Mouse (Mus musculus) lung, embryonic 15.5 days (tissue): ENCODE data around the gene Slc22a12. TPM values are rescaled to one million over a fixed set of nuclear protein-coding genes. Genes with fewer than 3 reads are reported as not detected.

Experiments used
- ATAC-seq: fragments of 200-750 bp; cut with Nextera tagmentation; 2 replicates; pipeline ENCODE4 v1.8.0; 2017; ENCODE audit warnings: moderate number of reproducible peaks, borderline replicate concordance; ENCODE audit not compliant: low FRiP score, low TSS enrichment; ENCODE audit errors: extremely low read depth
- H3K27ac ChIP-seq: fragments of 300-500 bp; sonication (generic); 2 replicates; pipeline ENCODE4 v1.5.1; 2015; ENCODE audit warnings: moderate library complexity, mild to moderate bottlenecking, inconsistent platforms
- H3K27me3 ChIP-seq: fragments of 300-500 bp; sonication (generic); 2 replicates; pipeline ENCODE4 v1.6.1; 2015; ENCODE audit warnings: inconsistent platforms
- H3K36me3 ChIP-seq: fragments of 300-500 bp; sonication (generic); 2 replicates; pipeline ENCODE4 v1.6.1; 2015; ENCODE audit warnings: inconsistent platforms
- H3K4me1 ChIP-seq: fragments of 300-500 bp; sonication (generic); 2 replicates; pipeline ENCODE4 v1.6.1; 2015; ENCODE audit warnings: inconsistent platforms
- H3K4me2 ChIP-seq: fragments of 300-500 bp; sonication (generic); 2 replicates; pipeline ENCODE4 v1.6.1; 2015; ENCODE audit warnings: inconsistent platforms, mild to moderate bottlenecking, moderate library complexity
- H3K4me3 ChIP-seq: fragments of 300-500 bp; sonication (generic); 2 replicates; pipeline ENCODE4 v1.5.1; 2015; ENCODE audit warnings: mild to moderate bottlenecking, inconsistent platforms
- H3K9ac ChIP-seq: fragments of 300-500 bp; sonication (generic); 2 replicates; pipeline ENCODE4 v1.6.1; 2015; ENCODE audit warnings: inconsistent platforms
- H3K9me3 ChIP-seq: fragments of 300-500 bp; sonication (generic); 2 replicates; pipeline ENCODE4 v1.6.1; 2016; ENCODE audit warnings: inconsistent platforms
- WGBS: fragments of 180-500 bp; shearing (Covaris S2); methylation state at CpG from one replicate; pipeline ENCODE4 v1.1.7; 2015; 5-methylcytosine and 5-hydroxymethylcytosine counted together
- polyA plus RNA-seq: library from polyadenylated mRNA; unstranded; fragments of >200 nt; fragmentation: Nextera tagmentation; extraction: Ambion mirVana; gene quantifications from 2 replicates; pipeline ENCODE4 v1.2.1, GENCODE M21; 2015

The Slc22a12 gene
- polyA plus RNA-seq, 1 experiment from 2014 or later = 0.11 TPM

GRCm38 (mm10) chr19:6552302-6553028, 9.6 kb upstream of the Slc22a12 start:
- Histone ChIP-seq H3K4me1 (peaks cover 11% of the 10 kb centered on the region; the same call in 1 of the 2 replicates), H3K27me3 (no peaks in the 10 kb centered on the region), H3K9ac (no peak overlapping the region), H3K36me3 (no peaks in the 10 kb centered on the region), H3K4me2 (no peak overlapping the region), H3K27ac (no peak overlapping the region), H3K9me3 (no peaks in the 10 kb centered on the region), H3K4me3 (no peak overlapping the region)
- WGBS = 71% methylated on average over 3 of the region's 4 CpGs
- no peak for ATAC-seq

DNA sequence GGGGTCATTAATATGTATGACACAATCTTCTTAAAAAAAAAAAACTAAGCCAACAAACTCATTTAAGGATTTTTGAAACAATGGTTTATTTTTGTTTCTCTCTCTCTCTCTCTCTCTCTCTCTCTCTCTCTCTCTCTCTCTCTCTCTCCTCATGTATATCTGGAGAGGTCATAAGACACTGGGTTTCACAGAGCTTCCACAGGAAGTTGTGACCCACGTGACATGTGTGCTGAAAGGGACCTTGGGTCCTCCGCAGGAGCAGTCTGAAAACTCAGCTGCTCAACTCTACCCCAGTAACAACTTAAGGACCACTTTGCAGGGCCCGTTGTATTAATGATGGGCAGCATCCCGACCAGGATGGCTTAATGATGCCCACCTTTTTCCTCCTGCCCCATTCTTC, 8.4 kb upstream of the Slc22a12 start:
- ATAC-seq = no peak

DNA sequence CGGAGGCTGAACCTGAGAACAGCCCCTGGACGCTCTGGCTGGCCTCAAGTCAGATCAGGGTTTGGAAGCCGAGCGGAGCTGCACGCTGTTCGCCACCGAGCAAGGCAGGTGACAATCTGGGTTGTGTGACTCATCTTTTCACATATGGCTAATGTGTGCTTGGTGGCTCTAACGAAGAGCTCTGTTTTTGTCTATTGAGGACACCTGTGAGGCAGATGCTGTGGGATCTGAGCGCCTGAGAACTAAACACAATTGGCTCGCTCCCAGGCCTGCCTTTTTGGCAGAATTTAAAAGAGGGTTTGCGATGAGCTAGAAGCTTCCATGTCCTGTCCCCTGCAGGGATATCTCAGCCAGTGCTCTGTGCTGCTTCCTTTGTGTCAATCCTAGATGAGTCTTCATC, 6.7 kb upstream of the Slc22a12 start:
- Histone ChIP-seq H3K4me3 (no peak overlapping the region), H3K9ac (no peak overlapping the region), H3K9me3 (no peaks in the 10 kb centered on the region), H3K4me1 (peaks cover 11% of the 10 kb centered on the region; the same call in 1 of the 2 replicates), H3K27me3 (no peaks in the 10 kb centered on the region), H3K27ac (no peak overlapping the region), H3K4me2 (no peak overlapping the region), H3K36me3 (no peaks in the 10 kb centered on the region)
- 76% methylated on average over 11 of the region's 11 CpGs for WGBS
- no peak for ATAC-seq

More for the DNA sequence above, 8.4 kb upstream of the Slc22a12 start:
- H3K36me3 ChIP-seq = no peaks in the 10 kb centered on the region
- no peak overlapping the region for H3K4me3 ChIP-seq
- no peak overlapping the region for H3K27ac ChIP-seq
- no peaks in the 10 kb centered on the region for H3K27me3 ChIP-seq
- H3K4me1 ChIP-seq = peaks cover 11% of the 10 kb centered on the region; the same call in 1 of the 2 replicates
- no peak overlapping the region for H3K4me2 ChIP-seq
- H3K9ac ChIP-seq = no peak overlapping the region
- WGBS = 54% methylated on average over 4 of the region's 4 CpGs
- H3K9me3 ChIP-seq = no peaks in the 10 kb centered on the region

- Histone ChIP-seq H3K9ac (no peak overlapping the region), H3K4me2 (no peak overlapping the region), H3K36me3 (no peaks in the 10 kb centered on the region), H3K27me3 (no peaks in the 10 kb centered on the region), H3K9me3 (no peaks in the 10 kb centered on the region), H3K27ac (no peak overlapping the region), H3K4me1 (peaks cover 4% of the 10 kb centered on the region; the same call in 1 of the 2 replicates), H3K4me3 (no peak overlapping the region)
- no peak for ATAC-seq
- WGBS = 47% methylated on average over 16 of the region's 16 CpGs
Measured at GRCm38 (mm10) chr19:6548431-6549410, 5.9 kb upstream of the Slc22a12 start.

DNA sequence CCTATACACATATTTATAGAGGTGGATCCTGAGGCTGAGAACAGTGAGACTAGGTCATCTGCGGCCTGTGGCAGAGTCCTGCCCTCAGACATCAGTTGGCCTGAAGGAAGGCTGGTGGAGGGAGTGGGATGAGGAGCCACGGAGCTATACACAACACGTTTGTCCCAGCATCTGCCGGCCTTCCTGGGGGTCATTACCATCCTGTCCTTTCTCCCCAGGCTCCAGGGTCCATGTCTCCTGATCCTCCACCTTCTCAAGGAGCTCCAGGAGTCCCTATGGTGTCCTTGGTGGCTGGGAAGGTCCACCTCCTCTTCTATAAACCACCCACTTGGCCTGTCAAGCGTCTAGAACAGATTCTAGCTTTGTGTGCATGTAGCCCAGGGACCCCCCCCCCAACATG, 5.0 kb upstream of the Slc22a12 start:
- H3K9ac ChIP-seq = no peak overlapping the region
- no peaks in the 10 kb centered on the region for H3K9me3 ChIP-seq
- no peaks in the 10 kb centered on the region for H3K36me3 ChIP-seq
- H3K27me3 ChIP-seq = no peaks in the 10 kb centered on the region
- no peak overlapping the region for H3K4me2 ChIP-seq
- no peaks in the 10 kb centered on the region for H3K4me1 ChIP-seq
- H3K4me3 ChIP-seq = no peak overlapping the region
- H3K27ac ChIP-seq = no peak overlapping the region
- 72% methylated on average over 5 of the region's 5 CpGs for WGBS
- ATAC-seq = no peak

GRCm38 (mm10) chr19:6546096-6546495, 3.3 kb upstream of the Slc22a12 start:
- no peaks in the 10 kb centered on the region for H3K4me1 ChIP-seq
- WGBS = 54% methylated on average over 1 of the region's 1 CpGs
- ATAC-seq = no peak
- no peak overlapping the region for H3K4me2 ChIP-seq
- H3K9me3 ChIP-seq = no peaks in the 10 kb centered on the region
- H3K9ac ChIP-seq = no peak overlapping the region
- H3K27me3 ChIP-seq = no peaks in the 10 kb centered on the region
- H3K36me3 ChIP-seq = no peaks in the 10 kb centered on the region
- no peak overlapping the region for H3K4me3 ChIP-seq
- no peak overlapping the region for H3K27ac ChIP-seq

DNA sequence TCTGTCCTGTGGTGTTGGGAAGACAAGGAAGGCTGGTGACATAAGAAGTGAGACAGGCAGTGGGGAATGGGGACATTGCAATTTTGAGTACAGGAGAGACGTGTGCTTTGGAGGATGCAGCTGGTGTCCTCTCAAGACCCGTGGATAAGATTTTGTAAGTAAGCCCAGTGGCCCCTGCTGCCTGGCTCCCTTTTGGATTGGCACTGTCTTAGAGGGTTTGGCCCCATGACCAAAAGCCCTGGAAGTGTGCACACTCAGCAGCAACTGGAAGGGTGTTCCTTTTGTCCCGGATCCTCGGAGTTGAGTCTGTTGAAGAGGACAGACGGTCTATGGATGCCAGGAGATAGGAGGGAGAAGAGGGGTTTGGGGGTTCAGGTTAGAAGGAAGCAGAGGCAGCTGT, 2.6 kb upstream of the Slc22a12 start:
- no peak for ATAC-seq
- Histone ChIP-seq H3K4me3 (no peak overlapping the region), H3K9ac (no peak overlapping the region), H3K4me1 (no peaks in the 10 kb centered on the region), H3K27me3 (no peaks in the 10 kb centered on the region), H3K9me3 (no peaks in the 10 kb centered on the region), H3K27ac (no peak overlapping the region), H3K4me2 (no peak overlapping the region), H3K36me3 (no peaks in the 10 kb centered on the region)
- 85% methylated on average over 5 of the region's 5 CpGs for WGBS

DNA sequence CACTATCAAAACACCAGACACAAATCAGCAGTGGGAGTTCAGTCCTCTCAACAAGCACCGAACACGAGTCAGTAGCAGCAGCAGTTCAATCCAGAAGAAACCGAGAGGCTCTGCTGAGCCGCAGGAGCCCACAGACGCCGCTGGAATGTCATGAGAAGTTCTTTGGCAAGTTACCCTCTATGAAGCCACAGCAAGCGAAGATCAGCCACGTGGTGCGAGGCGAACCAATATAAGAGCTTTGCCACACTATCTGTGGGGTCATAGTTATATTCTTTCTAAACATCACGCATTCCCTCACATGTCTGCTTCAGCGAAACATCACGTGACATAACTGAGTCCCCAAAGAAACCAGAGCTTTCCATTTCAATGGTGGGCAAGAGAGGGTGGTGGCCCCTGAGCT, 1.9 kb upstream of the Slc22a12 start:
- H3K27ac ChIP-seq = no peak overlapping the region
- WGBS = 85% methylated on average over 13 of the region's 13 CpGs

DNA sequence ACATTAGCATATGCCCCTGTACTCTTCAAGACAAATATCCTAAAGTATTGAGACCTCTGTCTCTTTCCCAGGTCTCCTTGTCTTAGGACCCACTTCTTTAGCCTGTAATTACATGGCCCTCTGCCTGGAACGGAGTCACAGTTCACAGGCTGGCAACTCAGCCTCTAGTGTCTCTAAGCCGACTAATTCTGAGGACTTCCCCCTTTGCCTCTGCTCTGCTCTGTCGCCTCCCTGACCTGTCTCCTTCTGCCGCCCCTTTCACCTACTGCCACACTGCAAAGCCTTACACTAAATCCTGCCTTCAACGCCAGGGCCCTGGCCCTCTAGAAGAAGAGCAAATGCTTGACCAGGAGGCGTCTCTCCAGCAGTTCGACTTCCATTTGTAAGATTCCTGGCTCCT, 686 bp upstream of the Slc22a12 start:
- no peak overlapping the region for H3K27ac ChIP-seq
- no peak overlapping the region for H3K4me3 ChIP-seq
- H3K27me3 ChIP-seq = no peaks in the 10 kb centered on the region
- ATAC-seq = no peak
- H3K4me2 ChIP-seq = no peak overlapping the region
- no peaks in the 10 kb centered on the region for H3K36me3 ChIP-seq
- WGBS = 40% methylated on average over 7 of the region's 7 CpGs
- H3K4me1 ChIP-seq = no peaks in the 10 kb centered on the region
- no peaks in the 10 kb centered on the region for H3K9me3 ChIP-seq
- H3K9ac ChIP-seq = no peak overlapping the region

More for the DNA sequence above, 1.9 kb upstream of the Slc22a12 start:
- Histone ChIP-seq H3K4me2 (no peak overlapping the region), H3K4me1 (no peaks in the 10 kb centered on the region), H3K9ac (no peak overlapping the region), H3K4me3 (no peak overlapping the region), H3K27me3 (no peaks in the 10 kb centered on the region), H3K36me3 (no peaks in the 10 kb centered on the region), H3K9me3 (no peaks in the 10 kb centered on the region)
- no peak for ATAC-seq

GRCm38 (mm10) chr19:6543035-6543383, 177 bp upstream of the Slc22a12 start:
- Histone ChIP-seq H3K36me3 (no peaks in the 10 kb centered on the region), H3K4me1 (no peaks in the 10 kb centered on the region), H3K4me2 (no peak overlapping the region), H3K9me3 (no peaks in the 10 kb centered on the region), H3K4me3 (no peak overlapping the region), H3K9ac (no peak overlapping the region), H3K27me3 (no peaks in the 10 kb centered on the region), H3K27ac (no peak overlapping the region)
- WGBS = 85% methylated on average over 6 of the region's 6 CpGs
- ATAC-seq = no peak

DNA sequence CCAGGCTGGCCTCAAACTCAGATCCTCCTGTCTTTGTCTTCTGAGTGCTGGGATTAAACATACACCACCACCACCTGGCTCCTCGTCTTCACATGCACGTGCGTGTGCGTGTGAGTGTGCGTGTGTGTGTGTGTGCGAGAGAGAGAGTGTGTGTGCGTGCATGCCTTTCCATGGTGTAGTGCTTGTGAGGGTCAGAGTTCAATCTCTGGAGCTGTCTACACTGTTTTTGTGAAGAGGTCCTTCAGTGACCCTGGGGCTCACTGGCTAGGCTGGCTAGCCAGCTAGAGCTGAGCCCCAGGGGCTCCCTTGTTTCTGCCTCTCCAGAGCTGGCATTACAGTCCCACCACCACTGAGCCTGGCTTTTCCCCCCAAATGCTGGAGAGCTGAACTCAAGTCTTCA, 1.3 kb downstream of the Slc22a12 start:
- 74% methylated on average over 7 of the region's 7 CpGs for WGBS

GRCm38 (mm10) chr19:6540191-6540590, 2.6 kb downstream of the Slc22a12 start:
- no peak overlapping the region for H3K4me3 ChIP-seq
- 56% methylated on average over 6 of the region's 6 CpGs for WGBS
- no peak overlapping the region for H3K27ac ChIP-seq
- H3K9me3 ChIP-seq = no peaks in the 10 kb centered on the region
- no peaks in the 10 kb centered on the region for H3K4me1 ChIP-seq
- H3K9ac ChIP-seq = no peak overlapping the region
- ATAC-seq = no peak
- H3K4me2 ChIP-seq = no peak overlapping the region
- H3K36me3 ChIP-seq = no peaks in the 10 kb centered on the region
- no peaks in the 10 kb centered on the region; the same call in 1 of the 2 replicates for H3K27me3 ChIP-seq

More for the DNA sequence above, 1.3 kb downstream of the Slc22a12 start:
- Histone ChIP-seq H3K9me3 (no peaks in the 10 kb centered on the region), H3K9ac (no peak overlapping the region), H3K4me3 (no peak overlapping the region), H3K4me1 (no peaks in the 10 kb centered on the region), H3K27me3 (no peaks in the 10 kb centered on the region; the same call in 1 of the 2 replicates), H3K27ac (no peak overlapping the region), H3K4me2 (no peak overlapping the region), H3K36me3 (no peaks in the 10 kb centered on the region)
- ATAC-seq = no peak
